Mouse (Mus musculus) neural tube, embryonic 15.5 days (tissue): ENCODE measurements around the gene Plin2. TPM values are rescaled to one million over a fixed set of nuclear protein-coding genes. Genes with fewer than 3 reads are reported as not detected.
"Not testable (repeated sequence)": the region's sequence is repeated elsewhere in the genome, so short reads cannot be mapped to it uniquely, and the experiment has no call there.

Source experiments
- ATAC-seq: fragments of 200-750 bp; cut with Nextera tagmentation; 2 replicates; pipeline ENCODE4 v1.8.0; 2017; ENCODE audit warnings: mild to moderate bottlenecking, moderate TSS enrichment, moderate library complexity; ENCODE audit not compliant: low FRiP score
- H3K27ac ChIP-seq: fragments of 300-500 bp; sonication (generic); replicated peaks from 2 replicates; pipeline ENCODE4 v1.5.1; 2015; ENCODE audit warnings: mild to moderate bottlenecking, inconsistent platforms
- H3K27me3 ChIP-seq: fragments of 300-500 bp; sonication (generic); replicated peaks from 2 replicates; pipeline ENCODE4 v1.6.1; 2015; ENCODE audit warnings: inconsistent platforms
- H3K36me3 ChIP-seq: fragments of 300-500 bp; sonication (generic); 2 replicates; pipeline ENCODE4 v1.6.1; 2015; ENCODE audit warnings: inconsistent platforms
- H3K4me1 ChIP-seq: fragments of 300-500 bp; sonication (generic); 2 replicates; pipeline ENCODE4 v1.6.1; 2015; ENCODE audit warnings: inconsistent platforms
- H3K4me2 ChIP-seq: fragments of 300-500 bp; sonication (generic); 2 replicates; pipeline ENCODE4 v1.6.1; 2015; ENCODE audit warnings: inconsistent platforms, mild to moderate bottlenecking, moderate library complexity
- H3K4me3 ChIP-seq: fragments of 300-500 bp; sonication (generic); replicated peaks from 2 replicates; pipeline ENCODE4 v1.5.1; 2015; ENCODE audit warnings: mild to moderate bottlenecking, inconsistent platforms
- H3K9ac ChIP-seq: fragments of 300-500 bp; sonication (generic); replicated peaks from 2 replicates; pipeline ENCODE4 v1.6.1; 2015; ENCODE audit warnings: mild to moderate bottlenecking, inconsistent platforms
- H3K9me3 ChIP-seq: fragments of 300-500 bp; sonication (generic); replicated peaks from 2 replicates; pipeline ENCODE4 v1.6.1; 2016; ENCODE audit warnings: inconsistent platforms
- WGBS: fragments of 180-500 bp; shearing (Covaris S2); methylation state at CpG from one replicate; pipeline ENCODE4 v1.1.7; 2015; ENCODE audit warnings: mixed read lengths; 5-methylcytosine and 5-hydroxymethylcytosine counted together
- polyA plus RNA-seq: library from polyadenylated mRNA; unstranded; fragments of >200 nt; fragmentation: Nextera tagmentation; extraction: Ambion mirVana; gene quantifications from 2 replicates; pipeline ENCODE4 v1.2.1, GENCODE M21; 2015

Gene Plin2
- polyA plus RNA-seq, 1 experiment from 2014 or later = 40.0 TPM

DNA sequence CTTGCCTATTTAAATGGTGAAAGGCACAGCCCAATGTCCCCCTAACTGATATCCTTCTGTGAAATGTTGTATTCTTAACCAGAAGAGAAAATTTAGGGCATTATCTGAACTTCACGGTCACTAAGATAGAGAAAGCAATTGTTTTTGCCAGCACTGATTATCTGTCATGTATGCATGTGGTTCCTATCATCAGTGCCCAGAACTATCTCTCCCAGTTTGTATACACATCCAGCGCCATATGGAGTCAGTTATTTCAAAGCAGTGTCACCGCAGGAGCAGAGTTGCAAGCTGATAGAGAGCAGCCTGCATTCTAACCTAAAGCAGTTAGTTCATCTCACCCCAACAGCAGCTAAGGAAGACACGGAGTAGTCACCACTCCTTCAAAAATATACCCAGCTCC lies 5.9 kb downstream of the Plin2 start:
- no peak for ATAC-seq
- H3K27ac ChIP-seq = no peak overlapping the region
- WGBS = 85% methylated on average over 4 of the region's 4 CpGs
- no peaks in the 10 kb centered on the region for H3K27me3 ChIP-seq
- H3K9ac ChIP-seq = no peak overlapping the region
- no peak overlapping the region for H3K4me3 ChIP-seq
- no peak overlapping the region for H3K4me2 ChIP-seq
- peaks cover 23% of the 10 kb centered on the region for H3K36me3 ChIP-seq
- H3K4me1 ChIP-seq = peaks cover 9% of the 10 kb centered on the region
- no peaks in the 10 kb centered on the region for H3K9me3 ChIP-seq

DNA sequence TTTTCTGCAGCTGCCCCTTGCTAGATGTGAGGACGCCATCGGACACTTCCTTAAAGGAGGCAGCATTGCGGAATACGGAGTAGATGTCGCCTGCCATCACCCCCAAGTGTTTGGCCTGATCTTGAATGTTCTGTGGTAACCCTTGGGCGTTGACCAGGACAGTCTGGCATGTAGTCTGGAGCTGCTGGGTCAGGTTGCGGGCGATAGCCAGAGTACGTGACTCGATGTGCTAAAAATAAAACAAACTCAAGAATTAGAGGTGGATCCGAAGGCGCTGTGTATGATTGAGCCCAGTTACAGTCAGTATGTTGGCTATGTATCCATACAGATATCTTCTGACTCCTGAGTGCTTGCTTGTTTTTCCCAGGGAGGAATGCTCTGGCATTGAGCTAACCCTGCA lies 12.7 kb downstream of the Plin2 start:
- Histone ChIP-seq H3K36me3 (peaks cover 48% of the 10 kb centered on the region), H3K4me3 (no peak overlapping the region), H3K9ac (no peak overlapping the region), H3K27ac (no peak overlapping the region), H3K27me3 (no peaks in the 10 kb centered on the region), H3K9me3 (no peaks in the 10 kb centered on the region), H3K4me1 (no peaks in the 10 kb centered on the region), H3K4me2 (no peak overlapping the region)
- ATAC-seq = no peak
- WGBS = 97% methylated on average over 12 of the region's 12 CpGs

DNA sequence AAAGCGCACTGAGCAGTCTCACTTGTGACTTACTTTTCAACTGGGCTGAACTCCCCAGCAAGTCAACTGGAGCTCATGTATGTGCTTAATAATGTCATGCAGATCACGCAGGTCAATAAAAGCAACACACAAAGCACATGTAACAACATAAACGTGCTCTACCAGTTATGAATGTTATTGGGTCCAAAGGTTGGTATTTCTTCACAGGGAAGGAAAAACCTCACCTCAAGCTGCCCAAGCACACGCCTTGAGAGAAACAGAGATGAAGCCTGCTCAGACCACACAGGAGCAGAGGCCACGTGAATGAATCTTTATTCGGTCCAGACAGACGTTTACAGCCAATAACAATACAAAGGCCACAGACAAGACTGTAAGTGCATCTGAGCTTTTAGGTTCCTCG lies 13.4 kb downstream of the Plin2 start:
- not testable (repeated sequence) for ATAC-seq

DNA sequence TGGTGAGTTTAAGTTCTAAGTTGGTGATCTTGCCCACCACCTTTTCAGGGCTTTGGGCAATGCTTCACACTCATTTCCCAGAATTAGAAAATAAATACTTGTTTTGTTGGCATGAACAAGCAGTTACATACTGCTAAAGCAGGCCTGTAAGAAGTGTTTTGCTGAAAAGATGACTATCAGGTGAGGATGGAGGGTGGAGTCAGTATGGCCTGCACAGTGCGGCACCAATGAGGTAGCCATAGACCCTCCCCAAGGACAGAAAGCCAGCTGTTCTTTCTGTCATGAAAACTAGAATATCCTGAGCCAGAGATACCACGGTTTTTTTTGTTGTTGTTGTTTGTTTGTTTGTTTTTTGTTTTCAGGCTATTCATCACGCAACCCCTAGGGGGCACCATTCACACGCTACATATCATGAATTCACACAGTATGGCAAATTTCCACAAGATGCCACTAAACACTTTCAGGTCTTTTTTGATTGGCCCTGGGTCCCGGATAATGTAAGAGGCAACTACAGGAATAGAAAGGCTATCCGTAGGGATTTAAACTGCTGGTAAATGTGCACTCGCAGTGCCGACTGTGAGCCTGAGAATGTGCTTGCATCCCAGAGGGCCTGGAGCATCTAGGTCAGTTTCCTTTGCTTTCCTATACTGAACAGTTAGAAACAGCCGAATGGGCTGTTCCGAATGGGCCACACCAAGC lies 18.0 kb downstream of the Plin2 start:
- peaks cover 10% of the 10 kb centered on the region; the same call in 1 of the 2 replicates for H3K36me3 ChIP-seq
- H3K27ac ChIP-seq = no peak overlapping the region
- H3K4me2 ChIP-seq = no peak overlapping the region
- H3K9me3 ChIP-seq = no peaks in the 10 kb centered on the region
- H3K4me3 ChIP-seq = no peak overlapping the region
- no peak for ATAC-seq
- no peak overlapping the region for H3K9ac ChIP-seq
- H3K27me3 ChIP-seq = no peaks in the 10 kb centered on the region
- no peaks in the 10 kb centered on the region for H3K4me1 ChIP-seq
- WGBS = 70% methylated on average over 10 of the region's 10 CpGs

More for the DNA sequence above, 13.4 kb downstream of the Plin2 start:
- not testable (repeated sequence) for H3K27ac ChIP-seq, H3K9me3 ChIP-seq, H3K9ac ChIP-seq, H3K4me2 ChIP-seq, H3K4me3 ChIP-seq, H3K4me1 ChIP-seq, H3K27me3 ChIP-seq
- WGBS = 95% methylated on average over 8 of the region's 8 CpGs
- H3K36me3 ChIP-seq = peaks cover 44% of the 10 kb centered on the region

DNA sequence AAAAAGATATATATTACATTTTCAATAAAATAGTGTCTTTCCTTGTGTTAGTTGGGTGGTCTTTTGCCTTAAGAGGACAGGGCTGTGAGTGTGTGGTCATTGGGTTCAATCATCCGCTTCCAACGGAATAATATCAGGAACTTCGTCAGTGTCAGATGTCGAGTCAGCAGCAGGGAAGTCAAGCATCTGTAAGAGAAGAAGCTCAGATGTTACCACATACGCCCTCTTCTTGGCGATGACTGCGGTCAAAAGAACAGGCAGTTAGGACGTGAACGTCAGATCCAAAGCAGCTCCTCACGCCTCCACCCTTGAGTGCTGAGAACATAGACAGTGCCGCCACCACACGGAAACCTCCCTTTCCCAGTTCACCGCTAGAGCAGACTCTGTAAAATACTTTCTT lies 21.5 kb downstream of the Plin2 start:
- H3K9me3 ChIP-seq, H3K27me3 ChIP-seq, H3K4me2 ChIP-seq, H3K4me3 ChIP-seq, H3K36me3 ChIP-seq, H3K27ac ChIP-seq, ATAC-seq, H3K4me1 ChIP-seq, H3K9ac ChIP-seq: not testable (repeated sequence)
- WGBS = 96% methylated on average over 10 of the region's 13 CpGs

DNA sequence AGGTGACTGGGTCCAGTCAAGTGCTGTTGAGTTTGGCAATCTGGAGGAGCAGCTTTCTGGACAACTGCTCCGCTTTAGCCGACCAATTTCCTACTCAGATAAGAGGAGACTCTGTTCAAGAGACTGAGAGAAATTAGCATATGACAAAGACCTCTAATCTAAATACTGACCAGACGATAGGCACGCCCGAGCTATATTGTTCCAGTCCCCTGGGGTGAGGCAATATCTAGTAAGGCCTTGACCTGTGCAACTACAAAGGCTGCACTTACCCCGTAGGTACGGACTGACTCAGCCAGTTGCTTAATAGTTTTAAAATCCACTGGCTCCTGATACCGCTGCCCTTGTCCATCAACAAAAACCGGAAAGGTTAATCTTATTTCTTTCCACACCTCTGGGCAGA lies 32.3 kb downstream of the Plin2 start:
- not testable (repeated sequence) for H3K27ac ChIP-seq, H3K27me3 ChIP-seq, H3K36me3 ChIP-seq, H3K4me2 ChIP-seq, H3K4me3 ChIP-seq, ATAC-seq, H3K9ac ChIP-seq, H3K4me1 ChIP-seq, H3K9me3 ChIP-seq
- 88% methylated on average over 9 of the region's 9 CpGs for WGBS

DNA sequence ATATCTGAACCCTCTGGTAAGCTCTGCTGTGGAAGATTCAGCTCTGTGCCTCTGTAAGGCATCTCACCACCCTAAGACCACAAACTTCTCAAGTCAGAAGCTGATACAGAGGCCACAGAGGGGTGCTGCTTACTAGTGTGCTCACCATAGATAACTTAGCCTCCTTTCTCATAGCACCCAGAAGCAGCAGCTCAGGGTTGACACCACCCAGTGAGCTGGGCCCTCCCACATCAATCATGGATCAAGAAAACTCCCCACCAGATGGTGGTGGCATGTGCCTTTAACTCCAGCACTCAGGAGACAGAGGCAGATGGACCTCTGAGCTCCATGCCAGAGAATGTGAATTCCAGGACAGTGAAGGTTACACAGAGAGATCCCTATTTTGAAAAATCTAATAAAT lies 35.0 kb downstream of the Plin2 start:
- not testable (repeated sequence) for H3K4me3 ChIP-seq, H3K4me1 ChIP-seq, H3K4me2 ChIP-seq, H3K27me3 ChIP-seq, H3K27ac ChIP-seq, ATAC-seq, H3K9me3 ChIP-seq, H3K36me3 ChIP-seq, H3K9ac ChIP-seq

DNA sequence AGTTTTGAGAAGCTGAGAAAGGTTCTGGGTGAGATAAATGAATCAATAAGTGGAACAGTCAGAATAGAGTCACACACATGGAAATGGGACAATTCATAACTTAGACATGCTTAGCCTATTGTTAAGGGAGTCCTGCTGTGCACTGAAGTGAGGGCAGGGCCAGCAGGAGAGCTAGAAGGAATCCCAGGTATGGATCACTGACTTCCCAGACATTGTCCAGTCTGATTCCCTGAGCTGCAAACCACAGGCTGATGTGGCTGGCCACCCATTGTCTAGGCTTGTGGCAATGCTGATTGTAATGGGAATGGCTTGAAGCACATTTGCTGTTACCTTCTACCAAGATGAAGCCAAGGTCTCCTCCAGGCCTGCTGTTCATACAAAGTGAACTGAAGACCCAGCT lies 35.5 kb downstream of the Plin2 start:
- not testable (repeated sequence) for H3K4me2 ChIP-seq, H3K9me3 ChIP-seq, H3K27ac ChIP-seq, H3K4me3 ChIP-seq, H3K9ac ChIP-seq, H3K27me3 ChIP-seq, H3K4me1 ChIP-seq, ATAC-seq, H3K36me3 ChIP-seq

DNA sequence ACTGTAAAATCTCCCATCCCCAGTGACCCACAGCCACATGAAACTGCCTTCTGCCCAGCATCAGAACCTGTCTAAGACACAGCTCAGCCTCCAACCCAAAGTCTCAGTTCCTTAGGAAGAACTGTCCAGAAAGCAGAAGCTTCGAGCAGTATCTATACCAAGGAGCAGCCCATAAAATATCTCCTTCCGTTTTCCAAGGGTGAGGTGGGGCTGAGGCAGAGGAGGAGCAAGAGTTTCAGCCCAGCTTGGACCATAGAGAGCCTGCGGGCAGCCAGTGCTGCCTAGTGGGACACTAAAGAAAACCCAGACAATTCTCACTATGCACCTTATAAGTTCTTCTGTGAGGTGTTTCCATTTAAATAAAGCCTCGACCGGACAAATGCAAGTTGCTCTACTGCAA lies 37.3 kb downstream of the Plin2 start:
- not testable (repeated sequence) for H3K36me3 ChIP-seq, H3K9me3 ChIP-seq, H3K4me3 ChIP-seq, ATAC-seq, H3K27ac ChIP-seq, H3K27me3 ChIP-seq, H3K4me2 ChIP-seq, H3K9ac ChIP-seq, H3K4me1 ChIP-seq
- WGBS = 77% methylated on average over 5 of the region's 5 CpGs

DNA sequence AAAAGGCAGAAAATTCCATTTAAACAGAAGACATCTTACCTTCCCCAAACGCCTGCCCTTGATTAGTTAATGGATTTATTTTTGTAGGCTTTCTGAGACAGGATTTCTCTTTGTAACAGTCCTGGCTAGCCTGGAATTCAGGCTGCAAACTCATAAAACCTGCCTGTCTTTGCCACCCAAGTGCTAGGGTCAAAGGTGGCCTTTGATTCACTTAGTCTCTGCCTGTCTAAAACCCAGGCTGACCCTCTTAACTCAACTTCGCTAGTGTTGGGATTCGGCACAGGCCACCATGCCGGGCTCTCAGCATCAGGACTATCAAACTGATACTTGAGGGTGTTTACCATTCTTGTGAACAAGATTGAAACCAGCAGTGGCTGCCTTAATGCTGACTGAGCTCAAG lies 38.0 kb downstream of the Plin2 start:
- Histone ChIP-seq H3K9ac (no peak overlapping the region), H3K4me2 (no peak overlapping the region), H3K9me3 (no peaks in the 10 kb centered on the region), H3K27me3 (no peaks in the 10 kb centered on the region), H3K36me3 (no peaks in the 10 kb centered on the region), H3K4me1 (no peaks in the 10 kb centered on the region), H3K4me3 (no peak overlapping the region), H3K27ac (no peak overlapping the region)
- WGBS = 60% methylated on average over 4 of the region's 4 CpGs
- ATAC-seq = no peak

DNA sequence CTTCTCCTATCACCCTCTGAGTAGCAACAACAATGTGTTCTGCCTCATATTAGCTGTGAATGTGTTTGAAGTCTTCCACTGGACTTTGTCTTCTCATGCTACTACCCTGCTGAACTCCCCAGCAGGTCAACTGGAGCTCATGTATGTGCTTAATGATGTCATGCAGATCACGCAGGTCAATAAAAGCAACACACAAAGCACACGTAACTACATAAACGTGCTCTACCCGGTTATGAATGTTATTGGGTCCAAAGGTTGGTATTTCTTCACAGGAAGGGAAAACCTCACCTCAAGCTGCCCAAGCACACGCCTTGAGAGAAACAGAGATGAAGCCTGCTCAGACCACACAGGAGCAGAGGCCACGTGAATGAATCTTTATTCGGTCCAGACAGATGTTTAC lies 43.4 kb downstream of the Plin2 start:
- ATAC-seq = not testable (repeated sequence)

DNA sequence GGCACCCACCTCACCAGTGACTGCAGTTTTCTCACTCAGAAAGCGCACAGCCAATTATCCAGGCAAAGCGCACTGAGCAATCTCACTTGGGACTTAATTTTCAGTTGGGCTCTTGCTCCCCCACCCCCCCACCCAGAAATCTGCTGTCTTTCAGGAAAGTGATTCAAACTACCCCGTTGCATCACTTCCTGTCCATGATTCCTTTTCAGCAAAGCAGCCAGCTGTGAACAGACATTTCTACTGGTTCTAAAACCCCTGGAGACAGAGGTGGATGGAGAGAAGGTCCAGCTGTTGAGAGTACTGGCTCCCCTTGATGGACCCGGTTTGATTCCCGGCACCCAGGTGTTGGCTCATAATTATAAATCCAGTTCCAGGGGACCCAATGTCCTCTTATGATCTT lies 44.4 kb downstream of the Plin2 start:
- Histone ChIP-seq H3K9me3 (no peaks in the 10 kb centered on the region), H3K4me1 (no peaks in the 10 kb centered on the region), H3K4me3 (no peak overlapping the region), H3K9ac (no peak overlapping the region), H3K36me3 (no peaks in the 10 kb centered on the region), H3K27me3 (no peaks in the 10 kb centered on the region), H3K27ac (no peak overlapping the region), H3K4me2 (no peak overlapping the region)
- 91% methylated on average over 5 of the region's 5 CpGs for WGBS
- no peak for ATAC-seq

More for the DNA sequence above, 43.4 kb downstream of the Plin2 start:
- not testable (repeated sequence) for H3K36me3 ChIP-seq, H3K9me3 ChIP-seq, H3K27me3 ChIP-seq, H3K27ac ChIP-seq, H3K4me3 ChIP-seq, H3K4me2 ChIP-seq, H3K4me1 ChIP-seq, H3K9ac ChIP-seq
- 95% methylated on average over 7 of the region's 7 CpGs for WGBS

DNA sequence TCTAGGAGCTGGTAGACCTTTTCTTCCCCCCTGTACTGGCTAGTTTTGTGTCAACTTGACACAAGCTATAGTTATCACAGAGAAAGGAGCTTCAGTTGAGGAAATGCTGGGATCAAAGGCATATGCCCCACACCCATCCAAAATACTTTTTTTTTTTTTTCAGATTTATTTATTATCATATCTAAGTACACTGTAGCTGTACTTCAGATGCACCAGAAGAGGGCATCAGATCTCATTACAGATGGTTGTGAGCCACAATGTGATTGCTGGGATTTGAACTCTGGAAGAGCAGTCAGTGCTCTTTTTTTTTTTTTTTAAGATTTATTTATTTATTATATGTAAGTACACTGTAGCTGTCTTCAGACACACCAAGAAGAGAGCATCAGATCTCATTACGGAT lies 47.3 kb downstream of the Plin2 start:
- not testable (repeated sequence) for H3K4me1 ChIP-seq, ATAC-seq, H3K9me3 ChIP-seq, H3K4me3 ChIP-seq, H3K36me3 ChIP-seq, H3K9ac ChIP-seq, H3K27ac ChIP-seq, H3K27me3 ChIP-seq, H3K4me2 ChIP-seq
- 100% methylated on average over 1 of the region's 1 CpGs for WGBS
